Mouse (Mus musculus) cerebellum, postnatal 36 days (tissue): ENCODE results near the gene Sugp2.
"Not testable (repeated sequence)": the region's sequence is repeated elsewhere in the genome, so short reads cannot be mapped to it uniquely, and the experiment has no call there.

Source experiments
- DNase-seq, 2 experiments: peaks; one replicate each; pipeline ENCODE4 v3.0.0; 2021 to 2022; ENCODE audit warnings: mixed read lengths in 2 of 2

The Sugp2 gene

DNA sequence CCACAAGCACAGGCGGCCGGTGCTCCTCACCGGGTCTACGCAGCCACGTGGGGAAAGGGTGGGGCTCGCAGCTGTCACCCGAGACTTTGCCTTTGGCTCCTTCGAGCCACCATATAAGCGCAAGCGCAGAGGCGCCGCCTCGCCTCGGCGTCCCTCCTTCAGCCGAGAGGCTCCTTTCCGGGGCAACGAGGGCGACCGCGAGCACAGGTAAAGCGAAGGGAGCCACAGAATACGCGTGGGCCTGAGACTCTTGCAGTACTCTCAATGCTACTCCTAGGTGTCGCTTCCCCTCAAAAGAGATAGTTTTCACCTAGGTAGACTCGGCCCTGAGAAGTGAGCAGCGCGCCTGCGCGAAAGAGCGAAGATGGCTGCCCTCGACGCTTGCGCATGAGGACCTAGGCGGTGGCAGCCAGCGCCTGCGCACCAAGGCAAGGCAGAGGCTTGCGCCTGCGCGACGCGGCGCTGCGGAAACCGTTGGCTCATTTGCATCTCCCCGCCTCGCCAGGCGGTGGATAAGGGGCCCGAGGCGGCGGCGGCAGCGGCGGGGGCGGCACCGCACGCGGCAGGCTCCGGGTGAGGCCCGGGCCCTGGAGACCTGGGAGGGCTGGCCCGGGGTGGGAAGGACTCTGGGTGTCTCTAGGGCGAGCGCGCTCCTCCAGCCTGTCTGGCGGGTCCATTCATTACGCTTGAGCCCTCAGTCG is at the start of gene Sugp2, which contains the start of gene Armc6:
Sugp2 (plus strand) TSS at position 147 of the 701 bp plus-strand sequence.
Armc6 (minus strand) TSS at position 387 of the 701 bp plus-strand sequence.
- peak; percentile 96 to 97 for DNase-seq

DNA sequence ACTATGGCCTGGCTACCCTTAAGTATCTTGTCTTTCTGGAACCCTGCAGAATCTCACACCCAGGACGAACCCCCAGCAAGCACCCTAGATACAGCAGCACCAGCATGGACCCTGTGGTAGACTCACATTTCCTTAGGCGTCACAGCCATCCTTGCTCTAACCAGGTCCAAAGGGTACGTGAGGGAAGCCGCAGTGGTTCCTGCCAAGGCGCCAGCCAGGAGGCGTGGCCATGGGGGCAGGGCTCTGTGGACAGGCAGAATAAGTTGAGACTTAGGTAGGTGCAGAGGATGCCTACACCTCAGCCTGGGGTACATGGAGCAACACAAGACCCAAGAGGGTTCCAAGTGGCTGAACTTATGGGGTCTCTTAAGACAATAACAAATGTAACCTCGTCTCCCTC is 45.3 kb upstream of the Sugp2 start:
- DNase-seq: no peak

DNA sequence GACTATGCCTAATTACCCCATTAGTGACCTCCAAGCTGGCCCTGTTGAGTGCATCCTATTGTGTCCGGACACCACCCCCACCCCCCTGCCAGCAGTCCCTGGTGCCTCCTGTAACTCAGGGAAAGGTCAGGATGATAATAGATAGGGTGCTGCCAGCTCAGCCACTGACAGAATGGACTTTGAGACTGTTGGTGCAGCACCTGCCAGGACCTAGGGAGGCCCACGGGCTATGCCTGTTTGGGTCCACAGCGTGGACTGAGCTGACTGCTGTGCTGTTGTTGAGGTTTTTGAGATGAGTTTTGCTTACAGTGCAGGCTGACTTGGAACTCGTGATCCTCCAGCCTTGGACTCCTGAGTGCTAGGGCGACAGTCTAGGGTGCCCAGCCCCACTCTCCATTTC is 40.8 kb upstream of the Sugp2 start:
- DNase-seq: no peak

DNA sequence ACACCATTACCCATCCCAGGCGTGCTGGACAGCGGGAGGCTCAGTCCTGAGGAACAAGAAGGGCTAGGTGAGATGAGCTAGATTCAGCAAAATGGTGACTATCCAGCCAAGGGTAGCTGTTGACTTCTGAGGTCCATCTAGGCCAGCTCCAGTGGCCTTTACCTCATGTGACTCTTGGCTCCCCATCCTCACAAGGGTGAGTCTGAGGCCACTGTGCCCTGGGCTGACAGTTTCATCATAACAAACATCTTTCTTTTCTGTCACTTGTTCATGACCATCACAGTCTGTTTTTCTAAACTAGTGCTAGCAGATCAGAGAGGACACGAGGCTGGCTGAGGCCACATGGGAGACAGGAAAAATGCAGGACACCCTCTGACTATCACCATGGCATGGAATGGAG is 39.8 kb upstream of the Sugp2 start:
- DNase-seq: no peak

DNA sequence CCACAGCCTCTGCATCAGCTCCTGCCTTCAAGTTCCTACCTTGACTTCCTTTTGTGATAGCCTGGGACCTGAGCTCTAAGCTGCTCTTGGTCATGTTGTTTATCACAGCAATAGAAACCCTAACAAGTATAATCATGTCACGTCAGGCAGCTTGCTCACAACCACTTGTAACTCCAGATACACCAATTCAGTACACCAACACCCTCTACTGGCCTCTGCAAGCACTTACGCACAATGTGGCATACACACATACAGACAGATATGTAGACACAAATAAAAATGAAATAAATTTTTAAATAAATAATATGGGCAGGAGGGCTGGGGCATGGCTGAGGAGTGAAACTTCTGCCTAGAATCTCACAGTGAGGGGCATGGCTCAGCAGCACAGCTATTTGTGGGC is 38.3 kb upstream of the Sugp2 start:
- DNase-seq: no peak

DNA sequence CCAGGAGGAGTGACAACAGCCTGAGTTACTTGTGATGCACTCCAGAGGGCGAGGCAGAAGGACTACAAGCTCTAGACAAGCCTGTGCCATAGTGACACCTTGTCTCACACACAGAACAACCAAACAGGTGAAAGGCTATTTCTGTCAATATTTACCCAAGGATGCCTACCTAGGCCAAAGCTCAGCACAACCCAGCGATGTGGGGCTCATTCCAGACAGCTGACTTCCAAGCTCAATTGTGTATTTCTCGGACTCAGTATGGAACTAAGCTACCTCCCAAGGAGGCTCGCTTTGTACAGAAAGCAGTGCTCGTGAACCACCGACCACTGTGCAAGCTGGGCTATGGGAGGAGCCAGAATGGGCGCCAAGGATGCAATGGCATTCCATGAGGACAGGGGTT is 36.4 kb upstream of the Sugp2 start:
- DNase-seq: no peak

DNA sequence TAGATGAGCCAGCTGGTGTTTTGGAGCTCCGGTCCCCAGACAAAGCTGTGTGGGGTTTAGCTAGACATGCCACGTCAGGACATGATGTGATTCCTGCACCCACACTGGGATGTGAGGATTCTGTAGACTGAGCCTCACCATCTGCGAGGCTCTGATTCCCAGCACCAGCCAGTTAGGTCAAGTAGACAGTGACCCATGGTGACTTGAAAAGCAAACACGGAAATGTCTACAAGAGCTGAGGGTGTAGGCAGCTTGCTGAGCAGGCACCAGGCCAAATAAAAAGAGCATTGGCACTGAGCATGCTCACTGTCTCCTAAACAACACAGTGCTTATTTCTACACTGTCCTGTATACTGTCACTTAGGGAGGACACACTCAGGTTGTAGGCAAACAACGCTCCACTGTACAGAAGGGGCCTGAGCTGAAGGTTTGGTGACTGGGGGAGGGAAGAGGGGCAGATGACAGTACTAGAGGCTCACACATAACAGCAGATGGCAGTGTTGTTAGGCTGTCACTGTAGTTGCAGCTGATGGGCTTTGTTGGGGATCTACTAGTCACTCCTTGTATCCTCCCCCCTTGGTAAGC is 33.8 kb upstream of the Sugp2 start:
- DNase-seq: peak; percentile 59 to 67

DNA sequence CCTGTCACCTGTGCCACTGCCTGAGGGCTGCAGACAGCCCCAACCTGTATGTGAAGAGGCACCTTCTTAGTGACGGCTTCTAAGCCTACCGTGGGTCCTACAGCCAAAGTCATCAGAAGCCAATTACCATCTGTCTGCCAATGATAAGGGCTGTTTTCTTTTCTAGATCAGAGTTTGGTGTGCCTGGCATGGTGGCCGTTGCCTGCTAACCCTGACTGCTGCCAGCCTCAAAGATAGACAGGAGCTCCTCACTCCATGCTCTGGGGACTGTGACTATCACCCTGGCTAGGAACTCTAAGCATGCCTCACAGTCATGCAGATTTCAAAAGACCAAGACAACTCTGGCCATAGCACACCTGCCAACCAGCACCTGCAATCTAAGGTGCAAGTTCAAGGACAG is 32.6 kb upstream of the Sugp2 start:
- no peak for DNase-seq

DNA sequence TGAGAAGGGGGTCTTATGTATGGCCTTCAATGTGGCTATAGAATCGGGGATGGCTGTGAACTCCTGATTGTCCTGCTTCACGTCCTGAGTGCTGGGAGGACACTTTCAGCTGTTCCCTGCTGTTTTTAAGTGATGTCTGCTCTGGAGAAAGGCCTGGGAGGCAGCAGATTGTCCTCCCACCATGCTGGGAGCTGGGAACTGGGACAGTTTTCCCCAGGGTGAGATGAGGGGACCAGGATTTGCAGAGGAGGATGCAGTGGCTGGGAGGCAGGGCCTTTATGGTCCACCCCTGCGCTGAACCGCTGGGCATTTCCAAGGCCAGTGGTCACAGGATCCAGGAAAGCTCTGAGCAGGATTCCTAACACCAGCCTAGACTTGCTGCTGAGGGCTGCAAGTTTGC is 31.0 kb upstream of the Sugp2 start:
- no peak for DNase-seq

DNA sequence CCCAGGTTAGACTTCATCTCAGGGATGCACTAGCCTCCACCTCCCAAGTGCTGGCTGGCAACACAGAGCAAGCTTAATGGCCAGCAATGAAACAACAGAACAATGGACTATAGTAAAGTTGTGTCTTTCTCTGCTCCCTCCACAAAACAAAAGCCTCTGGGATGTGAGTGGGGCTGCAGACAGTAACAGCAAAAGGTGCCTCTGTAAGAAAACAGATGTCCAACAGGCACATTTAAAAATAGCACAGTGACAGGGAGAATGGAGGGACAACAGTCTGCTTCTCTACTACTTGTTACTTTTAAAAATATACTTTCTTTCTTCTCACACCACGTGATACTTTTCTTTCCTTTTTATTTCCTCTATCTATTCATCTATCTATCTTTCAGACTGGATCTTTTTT is 29.3 kb upstream of the Sugp2 start:
- no peak for DNase-seq

DNA sequence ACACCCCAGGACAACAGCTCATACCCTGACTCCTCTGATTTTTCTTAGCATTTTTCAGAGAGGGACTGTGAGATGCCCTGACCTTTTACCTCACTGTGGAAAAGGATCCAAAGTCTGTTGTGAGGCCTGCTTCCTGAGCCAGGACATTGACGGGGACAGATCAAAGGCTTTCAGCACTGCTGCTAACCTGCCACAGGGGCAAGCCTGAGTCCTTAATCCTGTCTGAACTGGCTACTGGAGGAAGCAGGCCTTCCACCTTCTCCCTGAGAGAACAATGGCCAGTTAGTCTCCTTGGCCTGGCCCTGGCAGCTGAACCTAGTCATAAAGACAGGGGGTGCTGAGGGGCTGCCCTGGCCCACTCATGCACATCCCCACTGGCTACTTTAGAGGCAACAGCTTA is 25.9 kb upstream of the Sugp2 start:
- no peak for DNase-seq

DNA sequence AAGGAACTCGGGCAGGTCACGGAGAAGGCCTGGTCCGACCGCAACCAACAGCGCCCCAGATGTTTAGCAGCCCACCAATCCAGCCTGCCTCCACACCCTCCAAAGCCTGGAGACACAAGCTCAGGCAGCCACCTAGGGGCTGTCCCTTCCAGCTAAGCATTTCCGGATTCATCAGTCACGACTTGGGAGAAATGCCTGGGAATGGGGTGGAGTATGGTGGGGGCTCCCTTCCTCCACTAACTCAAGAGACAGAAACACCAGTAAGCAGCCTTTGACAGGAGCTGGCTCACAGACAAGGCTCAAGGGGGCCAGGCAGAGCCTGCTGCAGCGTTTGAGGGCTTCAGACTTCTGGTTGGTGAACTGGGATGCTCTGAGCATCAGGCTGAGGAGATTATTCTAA is 23.5 kb upstream of the Sugp2 start:
- no peak for DNase-seq

DNA sequence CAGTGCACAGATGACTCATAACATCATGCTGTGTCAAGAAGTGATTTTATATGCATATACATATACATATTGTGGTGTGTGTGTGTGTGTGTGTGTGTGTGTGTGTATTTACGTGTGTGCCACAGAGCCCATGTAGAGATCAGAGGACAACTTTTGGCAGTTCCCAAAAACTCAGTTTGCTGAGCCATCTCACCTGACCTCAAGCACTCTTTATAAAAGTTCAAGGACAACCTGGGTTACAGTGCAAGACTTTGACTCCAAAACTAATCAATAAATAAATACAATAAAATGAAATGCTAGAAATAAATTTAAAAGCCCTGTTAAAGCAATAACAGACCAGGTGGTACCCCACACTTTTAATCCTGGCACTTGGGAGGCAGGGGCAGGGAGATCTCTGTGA is 22.8 kb upstream of the Sugp2 start:
- DNase-seq: no peak

DNA sequence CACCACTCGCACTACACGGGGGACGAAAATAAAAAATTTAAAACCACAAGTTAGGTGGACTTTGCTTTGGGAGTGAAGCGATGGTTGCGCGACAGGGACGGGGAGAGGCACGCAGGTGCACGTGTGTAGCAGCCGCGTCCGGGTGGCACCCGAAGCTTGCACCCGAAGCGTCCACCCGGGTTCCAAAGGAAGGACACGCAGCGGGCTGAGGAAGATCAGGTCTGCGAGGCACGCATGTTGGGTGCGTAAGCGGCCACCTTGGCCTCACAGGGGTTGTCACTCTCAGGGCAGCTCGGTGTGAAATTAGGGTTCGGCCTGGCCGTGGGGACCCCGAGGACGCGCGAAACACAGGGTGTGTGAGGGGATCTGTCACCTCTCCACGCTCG is 22.3 kb upstream of the Sugp2 start:
- DNase-seq: peak in 1 of 2 experiments; percentile 57

DNA sequence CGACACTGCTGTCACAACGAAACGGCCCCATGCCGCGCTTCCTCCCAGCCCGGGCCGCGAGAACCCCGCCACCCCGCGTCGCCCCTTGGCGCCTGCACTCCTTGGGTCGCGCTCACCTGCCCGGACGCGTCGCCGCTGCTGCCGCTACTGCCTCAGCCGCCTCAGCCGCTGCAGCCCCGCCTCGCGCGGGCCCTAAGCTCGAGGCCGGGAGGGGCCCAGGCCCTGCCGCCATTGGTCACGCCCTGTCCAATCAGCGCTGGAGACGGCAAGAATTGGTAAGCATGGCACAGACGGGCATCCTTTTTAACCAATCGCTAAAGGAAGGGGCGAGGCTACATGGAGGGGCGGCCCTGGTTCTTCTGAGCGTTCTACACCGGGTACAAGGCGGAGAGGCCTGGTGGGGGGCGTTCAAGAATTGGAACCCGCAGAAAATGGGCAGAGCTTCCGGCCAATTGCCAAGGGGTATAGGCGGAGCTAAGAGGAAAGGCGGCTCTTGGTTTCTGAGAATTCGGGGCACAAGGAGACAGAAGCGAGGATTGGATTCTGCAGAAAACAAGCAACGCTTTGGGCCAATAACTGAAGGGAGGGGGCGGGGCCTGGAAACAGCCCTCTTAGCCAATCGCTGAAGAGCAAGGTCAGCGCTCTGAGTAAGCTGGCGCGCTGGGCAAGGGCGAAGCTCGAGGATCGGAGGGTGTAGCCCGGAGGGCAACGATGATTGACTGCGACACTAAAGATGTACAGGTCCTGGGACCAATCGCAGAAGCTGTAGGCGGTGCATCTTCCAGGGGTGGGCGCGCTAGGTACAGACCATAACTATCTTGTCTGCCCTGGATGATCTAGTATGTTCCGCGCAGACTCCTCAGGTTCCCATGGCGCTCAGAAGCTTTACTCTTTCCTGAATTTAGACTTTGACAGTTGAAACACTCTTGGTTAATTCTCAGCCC is 21.6 kb upstream of the Sugp2 start, which contains the start of gene Slc25a42:
Slc25a42 (minus strand) TSS at position 194 of the 944 bp plus-strand sequence.
- DNase-seq: peak; percentile 98 to 99

DNA sequence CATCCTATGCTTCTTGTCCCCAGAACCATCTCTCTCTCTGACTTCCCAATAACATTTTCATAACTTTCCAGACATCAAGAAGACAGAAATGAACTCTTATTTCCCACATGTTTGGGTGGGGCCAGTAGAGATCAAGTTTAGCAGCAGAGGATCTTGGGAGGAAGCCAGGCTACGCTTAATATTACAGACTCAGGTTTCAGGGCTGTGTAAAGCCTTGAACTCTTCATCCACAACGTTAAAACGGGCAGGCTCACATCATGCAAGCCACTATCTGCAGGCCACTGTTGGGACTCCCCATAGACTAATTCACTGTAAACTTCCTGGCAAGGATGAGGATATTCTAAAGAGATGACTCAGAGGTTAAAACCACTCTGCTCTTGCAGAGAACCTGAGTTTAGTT is 19.6 kb upstream of the Sugp2 start:
- DNase-seq: no peak

DNA sequence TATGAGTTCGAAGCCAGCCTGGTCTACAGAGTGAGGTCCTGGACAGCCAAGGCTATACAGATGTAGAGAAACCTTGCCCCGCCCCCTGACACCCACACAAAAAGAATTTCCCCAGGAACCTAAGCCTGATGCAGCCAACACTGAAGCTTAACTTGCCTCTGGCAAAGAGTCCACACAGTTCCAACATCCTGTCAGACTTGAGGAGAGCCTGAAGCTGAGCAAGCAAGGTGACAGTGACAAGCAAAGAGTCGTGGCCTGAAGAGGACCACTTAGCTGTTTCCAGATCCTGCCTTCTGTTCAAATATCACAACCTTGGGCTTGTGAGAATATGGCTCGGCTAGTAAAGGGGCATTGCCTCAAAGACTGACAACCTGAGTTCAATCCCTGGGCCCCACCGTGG is 18.9 kb upstream of the Sugp2 start:
- DNase-seq: no peak

DNA sequence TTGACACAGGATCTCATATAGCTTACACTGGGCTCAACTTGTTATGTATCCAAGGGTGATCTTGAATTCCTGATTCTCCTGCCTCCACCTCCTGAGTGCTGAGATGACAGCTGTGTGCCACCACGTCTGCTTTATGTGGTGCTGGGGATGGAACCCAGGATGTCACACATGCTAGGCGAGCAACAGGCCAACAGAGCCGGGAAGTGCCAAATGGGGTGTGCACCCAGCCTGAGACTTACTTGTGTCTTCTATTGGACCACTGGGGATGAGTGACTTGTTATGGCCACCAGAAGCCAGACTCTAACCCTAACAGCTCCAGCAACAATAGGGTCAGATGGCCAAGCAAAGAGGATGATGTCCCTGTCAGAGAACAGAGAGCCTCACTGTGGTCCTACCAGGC is 17.9 kb upstream of the Sugp2 start:
- not testable (repeated sequence) for DNase-seq

DNA sequence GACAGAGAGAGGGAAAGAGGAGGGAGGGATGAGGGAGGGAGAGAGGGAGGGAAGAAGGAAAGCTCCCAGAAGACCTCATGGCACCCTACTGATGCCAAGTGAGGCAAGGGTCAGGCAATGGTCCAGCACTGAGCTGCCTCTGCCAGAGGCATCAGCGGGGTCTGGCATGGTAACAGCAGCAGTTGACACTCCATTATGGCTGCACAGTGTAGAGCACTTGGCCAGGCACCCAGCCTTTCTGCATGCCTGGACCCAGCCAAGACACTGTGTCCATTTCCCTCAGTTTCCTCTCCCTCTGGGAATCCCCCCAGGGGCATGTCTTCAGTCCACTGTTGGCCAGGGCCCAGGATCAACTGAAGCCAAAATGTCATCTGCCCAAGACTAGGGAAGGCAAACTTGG is 17.5 kb upstream of the Sugp2 start:
- peak; percentile 68 to 76 for DNase-seq

DNA sequence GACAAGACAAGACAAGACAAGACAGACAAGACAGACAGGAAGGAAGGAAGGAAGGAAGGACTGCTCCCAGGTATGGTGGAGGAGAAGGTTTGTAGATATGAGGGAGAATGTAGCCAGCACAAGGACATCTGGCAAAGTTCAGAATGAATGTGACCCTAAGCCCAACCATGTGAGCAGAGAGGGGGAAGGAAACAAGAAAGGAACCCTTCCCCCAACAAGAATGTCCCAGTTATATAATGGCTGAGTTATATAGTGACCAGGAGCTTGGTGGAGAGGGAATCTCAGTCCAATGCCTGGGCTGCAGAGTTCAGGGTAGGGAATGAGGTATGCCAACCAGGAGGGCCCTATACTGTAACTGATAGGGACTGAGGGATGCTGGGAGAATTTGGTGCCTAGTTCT is 16.6 kb upstream of the Sugp2 start:
- no peak for DNase-seq

DNA sequence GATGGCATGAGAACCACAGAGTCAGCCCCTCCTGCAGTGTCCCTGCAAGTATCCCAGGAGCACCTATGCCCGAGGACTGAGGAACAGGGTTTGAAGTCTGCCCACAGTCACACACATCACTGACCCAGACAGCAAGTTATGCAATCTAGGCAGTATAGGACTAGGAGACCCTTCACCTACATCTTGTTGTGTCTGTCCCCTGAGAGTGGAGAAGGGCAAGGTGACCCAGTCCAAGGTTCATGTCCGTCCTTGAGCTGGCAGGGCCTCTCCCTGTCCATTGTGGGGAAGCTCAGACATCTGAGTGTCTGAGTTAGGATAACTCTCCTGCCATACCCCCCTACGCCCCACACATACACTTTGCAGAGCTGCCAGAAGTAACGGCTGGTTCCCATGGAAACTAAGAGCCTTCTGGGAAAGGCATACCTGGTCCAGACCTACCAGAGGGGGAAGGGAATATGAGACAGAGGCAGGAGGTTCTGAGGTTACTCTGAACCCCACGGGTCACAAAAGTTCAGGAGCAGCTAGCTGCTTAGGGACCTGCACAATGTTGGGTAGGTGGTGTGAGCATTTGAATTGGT is 14.8 kb upstream of the Sugp2 start:
- DNase-seq: no peak

DNA sequence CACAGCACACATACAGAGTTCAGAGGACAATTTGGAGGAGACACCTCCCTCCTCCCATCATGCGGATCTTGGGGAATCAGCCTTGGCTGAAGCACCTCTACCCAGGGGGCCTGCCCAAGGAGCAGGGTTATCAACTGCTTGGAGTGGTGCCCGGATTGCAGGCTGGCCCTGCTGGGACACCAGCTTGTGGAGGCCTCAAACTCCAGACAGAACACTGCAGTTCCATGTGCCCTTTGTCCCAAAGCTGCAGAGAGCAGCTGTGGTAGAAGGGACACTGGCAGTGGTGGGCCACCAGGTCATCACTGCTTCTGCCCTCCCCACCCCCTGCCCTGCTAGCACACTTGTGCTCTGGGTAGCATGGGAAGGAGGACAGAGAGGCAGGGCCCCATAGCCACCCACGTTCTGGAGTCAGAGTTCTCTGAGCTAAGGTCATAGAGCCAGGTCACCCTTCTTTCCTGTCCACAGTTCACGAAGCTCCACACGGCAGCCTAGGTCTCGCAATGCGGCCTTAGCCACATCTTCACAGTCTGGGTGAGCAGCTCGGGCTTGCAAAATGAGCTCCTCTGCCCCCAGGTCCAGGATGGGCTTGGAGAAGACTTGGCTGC is 13.7 kb upstream of the Sugp2 start:
- peak; percentile 56 to 65 for DNase-seq

DNA sequence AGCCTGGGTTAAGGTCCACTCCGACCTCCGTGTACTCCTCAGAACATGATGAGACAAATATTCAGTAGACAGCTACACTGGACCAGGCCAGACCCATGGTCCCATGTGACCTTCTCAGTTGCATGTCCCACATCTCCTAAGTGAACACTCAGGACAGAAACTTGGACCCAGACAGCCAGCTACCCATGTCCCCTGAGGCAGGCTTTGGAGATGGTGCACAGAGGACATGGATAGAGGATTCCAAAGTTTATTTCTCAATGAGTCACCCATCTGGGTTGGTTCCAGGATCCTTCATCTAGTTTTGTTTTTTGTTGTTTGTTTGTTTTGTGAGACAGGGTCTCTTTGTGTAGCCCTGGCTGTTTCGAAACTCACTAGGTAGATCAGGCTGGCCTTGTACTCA is 13.1 kb upstream of the Sugp2 start:
- DNase-seq: no peak
